1 mouse cellular context compared by ENCODE assay signal in genomic region chr2:39004880-39005435, GRCm38 (mm10).
TF ChIP-seq lines count a peak whose summit lies in the region.

Arpc5l (plus strand) TSS chr2:39005348.

TF ChIP-seq in CH12.LX, 34 proteins besides CTCF, POLR2A, EP300 and RAD21 (continued from another document):
- TF ChIP-seq MEF2A (IDR thresholded peaks at IDR 0.05; ENCODE audit: borderline replicate concordance, low read depth, low read length) (no peak), IRF4 (IDR thresholded peaks at IDR 0.05; ENCODE audit: low read depth, low read length) (no peak), KAT2A (IDR thresholded peaks at IDR 0.05; ENCODE audit: insufficient replicate concordance, low read length) (peak; percentile 74; the same call in 1 of the 2 replicates), SMC3 (IDR thresholded peaks at IDR 0.05; ENCODE audit: low read depth, low read length) (no peak), JUND (conservative IDR thresholded peaks at IDR 0.05; ENCODE audit: low read depth, low read length) (no peak), NRF1 (IDR thresholded peaks at IDR 0.05; ENCODE audit: low read depth, low read length) (peak; percentile 91), HCFC1 (IDR thresholded peaks at IDR 0.05; ENCODE audit: low read depth, low read length) (peak; percentile 85), MYC (IDR thresholded peaks at IDR 0.05; ENCODE audit: low read depth, low read length) (peak; percentile 67; the same call in 1 of the 2 replicates), ZMIZ1 (IDR thresholded peaks at IDR 0.05; ENCODE audit: low read depth, low read length) (peak; percentile 85; the same call in 1 of the 2 replicates), USF2 (conservative IDR thresholded peaks at IDR 0.05; ENCODE audit: low read depth, low read length) (no peak), TCF12 (IDR thresholded peaks at IDR 0.05; ENCODE audit: low read depth, low read length) (peak; percentile 91), MAX (IDR thresholded peaks at IDR 0.05; ENCODE audit: low read length) (peak; percentile 80; the same call in 1 of the 2 replicates), BHLHE40 (IDR thresholded peaks at IDR 0.05; ENCODE audit: low read depth, low read length) (no peak), CHD1 (IDR thresholded peaks at IDR 0.05; ENCODE audit: low read depth, low read length) (no peak), ZC3H11A (IDR thresholded peaks at IDR 0.05; ENCODE audit: low read depth, low read length) (no peak), GABPA (IDR thresholded peaks at IDR 0.05; ENCODE audit: insufficient replicate concordance, low read depth, low read length) (no peak)
TF ChIP-seq in CH12.LX: peak in this region for 14.
